Mouse (Mus musculus) ES-E14 (cell line): ENCODE measurements around the gene Pgghg.

Source experiments
- ZC3H11A ChIP-seq: IDR thresholded peaks from 2 replicates; pipeline ENCODE4 v1.6.1; 2012; ENCODE audit warnings: low read depth, mild to moderate bottlenecking, inconsistent platforms, low read length, borderline replicate concordance
- ZNF384 ChIP-seq: IDR thresholded peaks from 2 replicates; pipeline ENCODE4 v1.6.1; 2012; ENCODE audit warnings: low read depth, low read length, inconsistent platforms

DNA sequence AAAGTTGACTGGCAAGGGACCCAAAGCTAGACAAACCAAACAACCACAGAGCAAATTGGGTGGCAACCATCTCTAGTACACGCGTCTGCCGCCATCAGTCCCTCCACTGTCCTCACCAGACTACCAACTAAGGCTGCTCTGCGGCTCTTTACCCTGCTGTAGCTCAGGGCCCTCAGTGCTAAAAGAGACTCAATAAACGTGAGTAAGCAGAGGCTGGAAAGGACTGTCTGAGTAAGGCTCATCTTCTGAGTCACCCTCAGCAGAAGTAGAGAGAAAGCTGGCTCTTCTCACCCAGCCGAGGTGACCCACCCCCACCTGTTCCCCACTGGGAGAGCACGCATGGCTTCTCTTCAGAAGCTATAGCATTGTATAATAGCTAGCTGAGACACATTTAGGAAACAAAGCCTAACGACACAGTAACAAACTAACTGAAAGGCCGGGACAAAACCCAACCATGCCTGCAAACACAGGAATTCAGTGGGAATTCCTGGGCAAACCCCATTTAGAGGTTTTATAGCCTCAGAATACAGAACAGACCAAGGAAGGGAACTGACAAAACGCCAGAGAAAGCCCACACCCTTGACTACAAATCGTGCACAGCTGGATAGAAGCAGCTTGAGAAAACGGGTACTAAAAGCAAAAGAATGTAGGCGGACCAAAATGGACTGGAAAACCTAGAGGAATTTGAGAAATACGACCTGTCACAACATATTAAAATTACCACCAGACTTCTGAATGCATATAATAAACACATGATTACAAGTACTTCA lies 32.4 kb downstream of the Pgghg start:
- TF ChIP-seq ZC3H11A (no peak), ZNF384 (no peak)
